Mouse (Mus musculus) lung, adult 2 months (tissue): ENCODE measurements around the gene Csnk1d. TPM values are rescaled to one million over a fixed set of nuclear protein-coding genes. Genes with fewer than 3 reads are reported as not detected.

ENCODE experiments used
- DNase-seq: peaks from one replicate; pipeline ENCODE4 v3.0.0; 2022
- H3K4me1 ChIP-seq: fragments of 200-500 bp; 2 replicates; pipeline ENCODE4 v1.6.1; 2011; ENCODE audit warnings: low read length; ENCODE audit not compliant: control insufficient read depth, insufficient read depth
- H3K4me3 ChIP-seq: fragments of 200-500 bp; replicated peaks from 2 replicates; pipeline ENCODE3; 2011; ENCODE audit warnings: low read depth, mild to moderate bottlenecking, control low read depth, low read length; ENCODE audit errors: extremely low read depth
- CTCF ChIP-seq: fragments of 200-500 bp; IDR thresholded peaks from 2 replicates; pipeline ENCODE4 v1.5.1; 2011; ENCODE audit warnings: mild to moderate bottlenecking, low read length, control low read depth; ENCODE audit not compliant: insufficient read depth
- POLR2A ChIP-seq: fragments of 200-500 bp; IDR thresholded peaks from 2 replicates; pipeline ENCODE4 v1.6.1; 2011; ENCODE audit warnings: low read depth, mild to moderate bottlenecking, control low read depth, low read length, borderline replicate concordance; ENCODE audit errors: extremely low read depth
- WGBS: fragments of 180-500 bp; shearing (Covaris S2); methylation state at CpG from one replicate; pipeline ENCODE4 v1.1.7; 2018; 5-methylcytosine and 5-hydroxymethylcytosine counted together
- polyA plus RNA-seq: library from polyadenylated mRNA; depleted of rRNA; stranded (reverse); fragments of >200 nt; gene quantifications from 2 replicates; pipeline ENCODE4 v1.2.3, GENCODE M21; 2012; rRNA removed

Csnk1d gene
- polyA plus RNA-seq, 1 experiment = 75.3 TPM

GRCm38 (mm10) chr11:120931479-120931878 lies 59.7 kb downstream of the Csnk1d start:
- H3K4me1 ChIP-seq = peaks cover 4% of the 10 kb centered on the region
- DNase-seq = no peak
- TF ChIP-seq CTCF = no peak
- no peak for TF ChIP-seq POLR2A
- no peak overlapping the region for H3K4me3 ChIP-seq
- 96% methylated on average over 4 of the region's 4 CpGs for WGBS

GRCm38 (mm10) chr11:120928468-120928867 lies 62.7 kb downstream of the Csnk1d start:
- 91% methylated on average over 4 of the region's 4 CpGs for WGBS
- peaks cover 4% of the 10 kb centered on the region for H3K4me1 ChIP-seq
- no peak for DNase-seq
- no peak for TF ChIP-seq CTCF
- TF ChIP-seq POLR2A = no peak
- H3K4me3 ChIP-seq = no peak overlapping the region

DNA sequence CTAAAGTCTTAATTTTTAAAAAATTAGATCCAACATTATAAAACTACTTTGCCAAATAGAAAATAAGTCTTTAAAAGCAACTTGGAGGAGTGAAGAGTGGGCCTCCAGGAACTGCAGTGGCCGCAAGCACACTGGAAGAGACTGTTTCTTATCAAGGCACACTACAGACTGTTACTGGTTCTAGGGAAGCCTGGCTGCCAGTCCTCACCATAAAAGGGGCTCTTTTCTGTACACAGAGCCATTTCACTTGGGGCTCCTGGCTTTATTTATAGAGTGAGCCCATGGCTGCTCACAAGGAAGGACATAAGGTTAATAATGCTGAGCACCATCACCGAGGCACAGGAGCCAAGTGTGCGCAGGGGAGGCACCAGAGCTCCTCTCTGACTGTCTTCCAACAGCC lies 68.6 kb downstream of the Csnk1d start:
- 95% methylated on average over 3 of the region's 3 CpGs for WGBS
- TF ChIP-seq CTCF (no peak), POLR2A (no peak)
- no peak for DNase-seq
- H3K4me1 ChIP-seq = no peaks in the 10 kb centered on the region
- no peak overlapping the region for H3K4me3 ChIP-seq

- Histone ChIP-seq H3K4me1 (no peaks in the 10 kb centered on the region; the same call in 1 of the 2 replicates), H3K4me3 (no peak overlapping the region)
- TF ChIP-seq POLR2A = no peak
- no peak for TF ChIP-seq CTCF
- 98% methylated on average over 5 of the region's 5 CpGs for WGBS
- no peak for DNase-seq
These were observed 73.4 kb downstream of the Csnk1d start for GRCm38 (mm10) chr11:120917756-120918155.

DNA sequence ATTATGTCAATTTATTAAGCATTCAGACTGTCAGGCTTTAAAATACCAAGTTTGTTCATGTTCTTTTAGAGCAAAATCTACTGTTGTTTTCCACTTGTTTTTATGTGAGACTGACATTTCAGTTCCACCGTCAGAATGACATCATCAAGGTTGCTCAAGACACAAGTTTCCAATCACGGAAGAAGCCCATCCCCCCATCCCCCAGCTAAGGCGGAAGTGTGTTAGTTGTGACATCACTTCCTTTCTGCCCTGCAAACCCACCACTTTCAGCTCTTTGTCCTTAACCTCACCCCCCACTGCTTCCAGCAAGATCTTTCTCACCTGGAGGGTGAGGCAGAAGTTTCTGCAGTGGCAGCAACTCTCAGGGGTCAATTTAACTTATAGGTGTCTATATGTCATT lies 74.7 kb downstream of the Csnk1d start:
- TF ChIP-seq CTCF = no peak
- TF ChIP-seq POLR2A = no peak
- H3K4me1 ChIP-seq = no peaks in the 10 kb centered on the region; the same call in 1 of the 2 replicates
- 40% methylated on average over 3 of the region's 3 CpGs for WGBS
- H3K4me3 ChIP-seq = no peak overlapping the region
- no peak for DNase-seq

DNA sequence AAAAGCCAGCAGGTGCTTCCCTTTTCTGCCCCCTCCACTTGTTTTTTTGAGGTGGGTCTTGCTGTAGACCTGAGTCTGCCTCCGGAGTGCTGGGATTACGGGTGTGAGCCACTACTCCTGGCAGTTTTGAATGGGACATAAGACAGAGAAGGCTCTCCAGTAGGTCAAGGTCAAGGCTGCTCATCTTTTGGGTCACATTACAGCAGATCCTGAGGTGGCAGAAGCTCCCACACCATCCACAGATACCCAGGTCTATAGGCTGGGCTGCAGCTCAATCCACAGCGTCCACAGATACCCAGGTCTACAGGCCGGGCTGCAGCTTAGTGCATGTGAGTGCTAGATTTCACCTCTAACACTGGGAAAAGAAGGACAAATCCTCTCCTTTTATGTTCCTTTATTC lies 77.3 kb downstream of the Csnk1d start:
- 96% methylated on average over 4 of the region's 4 CpGs for WGBS
- Histone ChIP-seq H3K4me3 (no peak overlapping the region), H3K4me1 (no peaks in the 10 kb centered on the region; the same call in 1 of the 2 replicates)
- DNase-seq = no peak
- no peak for TF ChIP-seq CTCF
- TF ChIP-seq POLR2A = no peak

Other genes starting within 250 kb of the Csnk1d start
- gene Hmga1b, start 228.5 kb downstream of the Csnk1d start, polyA plus RNA-seq = 0.24 and 1.6 TPM in 2 replicates
- 55.8 and 59.8 TPM in 2 replicates for gene Rfng, start 207.1 kb downstream of the Csnk1d start, polyA plus RNA-seq
- 116 and 141 TPM in 2 replicates for gene Gps1, start 207.1 kb downstream of the Csnk1d start, polyA plus RNA-seq
- gene Dus1l, start 194.9 kb downstream of the Csnk1d start, polyA plus RNA-seq = 32.0 and 35.4 TPM in 2 replicates
- 1,387 and 1,388 TPM in 2 replicates for gene Fasn, start 166.8 kb downstream of the Csnk1d start, polyA plus RNA-seq
- gene Ccdc57, start 58.5 kb downstream of the Csnk1d start, polyA plus RNA-seq = 2.6 and 2.9 TPM in 2 replicates
- gene Slc16a3, start 42.9 kb downstream of the Csnk1d start, polyA plus RNA-seq = 20.8 and 28.8 TPM in 2 replicates
- gene Cd7, start 48.1 kb upstream of the Csnk1d start, polyA plus RNA-seq = 5.8 and 6.4 TPM in 2 replicates
- 0.06 and 0.51 TPM in 2 replicates for gene Sectm1b, start 72.2 kb upstream of the Csnk1d start, polyA plus RNA-seq
- not detected in 2 replicates for gene Sectm1a, start 89.9 kb upstream of the Csnk1d start, polyA plus RNA-seq
- gene Tex19.2, start 127.3 kb upstream of the Csnk1d start, polyA plus RNA-seq = not detected in 2 replicates
- not detected in 2 replicates for gene Tex19.1, start 154.8 kb upstream of the Csnk1d start, polyA plus RNA-seq
- gene Uts2r, start 168.9 kb upstream of the Csnk1d start, polyA plus RNA-seq = 0.13 TPM in 1 of 2 replicates, not detected in the other
- gene Hexdc, start 213.1 kb upstream of the Csnk1d start, polyA plus RNA-seq = 13.4 and 13.9 TPM in 2 replicates
- gene Ogfod3, start 213.4 kb upstream of the Csnk1d start, polyA plus RNA-seq = 11.5 and 14.1 TPM in 2 replicates
- 23.7 and 25.3 TPM in 2 replicates for gene Cybc1, start 238.0 kb upstream of the Csnk1d start, polyA plus RNA-seq
- gene Narf, start 245.9 kb upstream of the Csnk1d start, polyA plus RNA-seq = 16.6 and 21.5 TPM in 2 replicates